Mouse (Mus musculus): ENCODE data around the gene Fgd6. TPM values are rescaled to one million over a fixed set of nuclear protein-coding genes. Genes with fewer than 3 reads are reported as not detected.

Fgd6 gene
- polyA plus RNA-seq (2012; rRNA removed) = 10.7 and 12.1 TPM in 2 replicates

DNA sequence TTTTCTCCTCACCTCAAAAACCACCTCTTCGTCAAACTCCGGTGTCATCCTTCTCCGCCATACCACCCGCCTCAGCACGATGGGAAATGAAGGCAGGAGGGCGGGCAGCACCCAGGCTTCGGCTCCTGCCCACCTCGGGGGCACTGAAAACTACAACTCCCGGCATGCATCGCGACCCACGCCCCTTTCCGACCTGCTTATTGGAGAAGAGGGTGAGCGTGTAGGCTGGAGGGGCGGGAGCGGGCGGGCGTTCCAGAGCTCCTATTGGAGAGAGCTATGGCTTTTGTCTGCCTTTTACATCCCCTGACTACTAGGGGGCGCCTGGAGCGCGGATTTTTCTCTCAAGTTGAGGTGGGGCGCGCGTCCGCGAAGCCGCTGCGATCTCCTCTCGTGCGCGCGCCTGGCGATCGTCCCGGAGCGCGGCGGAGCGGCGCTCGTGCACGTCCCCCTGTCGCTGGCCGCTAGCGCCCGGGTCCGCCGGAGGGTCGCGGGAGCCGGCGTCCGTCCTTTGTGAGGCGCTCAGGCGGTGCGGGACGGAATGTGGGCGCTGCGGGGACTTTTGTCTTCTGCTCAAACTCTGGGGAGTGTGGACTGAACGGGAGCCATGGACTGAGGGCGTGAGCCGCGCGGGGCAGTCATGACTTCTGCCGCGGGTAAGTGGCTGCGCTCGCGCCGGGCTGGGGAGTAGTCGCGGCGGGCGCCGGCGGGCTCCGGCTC lies at the start of gene Fgd6, which contains the start of gene Vezt:
TSS of gene Fgd6 (plus strand) at position 344 of the 717 bp plus-strand sequence.
TSS of gene Vezt (minus strand) at position 160 of the 717 bp plus-strand sequence.
- no peaks in the 10 kb centered on the region; the same call in 1 of the 2 replicates for H3K4me1 ChIP-seq (ENCODE audit: control insufficient read depth, insufficient read depth, low read length)
- no peaks in the 10 kb centered on the region for H3K36me3 ChIP-seq (ENCODE audit: control insufficient read depth, insufficient read depth, low read length)
- H3K27ac ChIP-seq (ENCODE audit: control insufficient read depth, insufficient read depth, low read depth, low read length) = peak within 1 kb of the TSS; percentile 77
- peak within 1 kb of the TSS; percentile 94 for H3K4me3 ChIP-seq (ENCODE audit: control insufficient read depth, low read depth, low read length)
- H3K27me3 ChIP-seq (ENCODE audit: control insufficient read depth, insufficient read depth, low read length) = no peaks in the 10 kb centered on the region
- TF ChIP-seq CTCF (IDR thresholded peaks at IDR 0.05; ENCODE audit: control insufficient read depth, insufficient read depth, insufficient replicate concordance, low read depth, low read length) (no peak; the same call in 1 of the 2 replicates), POLR2A (IDR thresholded peaks at IDR 0.05; ENCODE audit: control insufficient read depth, low read depth, low read length) (peak; percentile 58)

DNA sequence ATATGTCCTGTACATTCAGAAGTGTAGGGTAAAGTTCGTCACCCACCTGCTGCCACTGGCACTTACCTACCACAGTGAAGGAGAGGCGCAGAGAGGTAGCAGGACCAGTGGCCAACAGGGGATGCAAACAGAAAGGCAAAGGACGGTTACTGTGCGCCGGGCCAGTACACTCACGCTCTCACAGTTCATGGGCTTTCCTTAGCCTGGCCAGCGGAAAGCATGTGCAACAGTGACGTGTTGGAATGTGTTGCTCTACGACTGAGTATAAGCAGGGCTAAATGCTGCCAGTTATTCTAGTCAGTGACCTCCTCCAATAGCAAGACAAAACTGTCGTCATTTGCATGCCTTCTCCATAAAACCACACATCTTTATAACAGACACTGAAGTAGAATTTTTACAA lies 41.7 kb upstream of the Fgd6 start:
- Histone ChIP-seq H3K4me1 (ENCODE audit: control insufficient read depth, insufficient read depth, low read length) (no peaks in the 10 kb centered on the region), H3K4me3 (ENCODE audit: control insufficient read depth, low read depth, low read length) (no peak overlapping the region), H3K27me3 (ENCODE audit: control insufficient read depth, insufficient read depth, low read length) (no peaks in the 10 kb centered on the region), H3K36me3 (ENCODE audit: control insufficient read depth, insufficient read depth, low read length) (no peaks in the 10 kb centered on the region; the same call in 1 of the 2 replicates), H3K27ac (ENCODE audit: control insufficient read depth, insufficient read depth, low read depth, low read length) (no peak overlapping the region)
- TF ChIP-seq CTCF (IDR thresholded peaks at IDR 0.05; ENCODE audit: control insufficient read depth, insufficient read depth, insufficient replicate concordance, low read depth, low read length) = no peak
- TF ChIP-seq POLR2A (IDR thresholded peaks at IDR 0.05; ENCODE audit: control insufficient read depth, low read depth, low read length) = no peak

DNA sequence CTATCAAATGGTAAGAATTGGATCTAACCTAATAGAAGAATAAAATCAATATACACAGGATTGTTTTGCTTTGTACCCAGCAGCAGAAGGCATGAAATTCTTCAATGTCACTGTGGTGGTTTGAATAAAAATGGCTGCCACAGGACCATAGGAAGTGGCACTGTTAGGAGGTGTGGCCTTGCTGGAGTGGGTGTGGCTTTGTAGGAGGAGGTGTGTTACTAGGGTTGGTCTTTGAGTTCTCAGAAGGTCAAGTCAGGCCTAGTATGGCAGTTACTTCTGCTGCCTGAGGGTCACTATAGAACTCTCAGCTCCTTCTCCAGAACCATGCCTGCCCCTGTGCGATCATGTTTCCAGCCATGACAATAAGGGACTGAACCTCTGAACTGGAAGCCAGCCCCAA lies 40.7 kb upstream of the Fgd6 start:
- Histone ChIP-seq H3K4me1 (ENCODE audit: control insufficient read depth, insufficient read depth, low read length) (no peaks in the 10 kb centered on the region), H3K27me3 (ENCODE audit: control insufficient read depth, insufficient read depth, low read length) (no peaks in the 10 kb centered on the region), H3K27ac (ENCODE audit: control insufficient read depth, insufficient read depth, low read depth, low read length) (no peak overlapping the region), H3K36me3 (ENCODE audit: control insufficient read depth, insufficient read depth, low read length) (no peaks in the 10 kb centered on the region; the same call in 1 of the 2 replicates), H3K4me3 (ENCODE audit: control insufficient read depth, low read depth, low read length) (no peak overlapping the region)
- TF ChIP-seq CTCF (IDR thresholded peaks at IDR 0.05; ENCODE audit: control insufficient read depth, insufficient read depth, insufficient replicate concordance, low read depth, low read length) = no peak
- no peak for TF ChIP-seq POLR2A (IDR thresholded peaks at IDR 0.05; ENCODE audit: control insufficient read depth, low read depth, low read length)

DNA sequence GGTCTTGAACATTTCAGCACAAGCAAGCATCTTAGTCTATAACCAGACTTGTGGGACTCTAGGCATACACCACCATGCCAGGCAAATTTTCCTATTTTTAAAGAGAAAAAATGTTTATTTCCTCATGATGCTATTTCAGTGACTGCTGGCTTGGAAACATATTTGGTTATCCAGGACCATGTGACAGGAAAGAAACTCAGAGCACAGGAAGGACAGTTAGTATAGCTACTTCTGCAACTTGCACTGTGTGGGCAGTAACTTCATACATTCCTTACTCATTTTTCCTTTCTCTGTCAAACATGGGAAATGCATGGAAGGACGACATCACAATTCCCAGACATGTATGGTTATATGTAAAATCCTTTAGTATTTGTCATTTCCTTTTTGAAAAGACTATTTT lies 36.4 kb upstream of the Fgd6 start:
- Histone ChIP-seq H3K4me1 (ENCODE audit: control insufficient read depth, insufficient read depth, low read length) (no peaks in the 10 kb centered on the region), H3K36me3 (ENCODE audit: control insufficient read depth, insufficient read depth, low read length) (peaks cover 2% of the 10 kb centered on the region; the same call in 1 of the 2 replicates), H3K27me3 (ENCODE audit: control insufficient read depth, insufficient read depth, low read length) (no peaks in the 10 kb centered on the region), H3K4me3 (ENCODE audit: control insufficient read depth, low read depth, low read length) (no peak overlapping the region), H3K27ac (ENCODE audit: control insufficient read depth, insufficient read depth, low read depth, low read length) (no peak overlapping the region)
- no peak for TF ChIP-seq POLR2A (IDR thresholded peaks at IDR 0.05; ENCODE audit: control insufficient read depth, low read depth, low read length)
- TF ChIP-seq CTCF (IDR thresholded peaks at IDR 0.05; ENCODE audit: control insufficient read depth, insufficient read depth, insufficient replicate concordance, low read depth, low read length) = no peak

DNA sequence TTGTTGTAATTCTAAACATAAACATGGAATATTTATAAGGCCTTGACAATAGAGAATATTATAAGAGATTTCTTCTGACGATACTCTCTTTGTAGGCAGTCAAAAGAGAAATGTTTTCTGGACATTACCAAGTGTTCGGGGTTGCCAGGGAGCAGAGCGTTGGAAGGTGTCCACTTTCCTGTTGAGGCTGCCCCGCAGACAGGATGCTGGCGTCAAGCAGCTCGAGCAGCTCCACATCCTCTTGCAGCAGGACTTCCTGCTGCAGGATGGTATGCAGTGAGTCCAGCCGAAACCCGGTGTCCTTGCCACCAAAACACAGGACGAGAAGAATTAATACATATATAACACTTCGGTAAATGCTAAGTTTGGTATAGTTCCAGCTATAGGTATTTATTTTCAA lies 35.6 kb upstream of the Fgd6 start:
- Histone ChIP-seq H3K36me3 (ENCODE audit: control insufficient read depth, insufficient read depth, low read length) (peaks cover 2% of the 10 kb centered on the region; the same call in 1 of the 2 replicates), H3K27me3 (ENCODE audit: control insufficient read depth, insufficient read depth, low read length) (no peaks in the 10 kb centered on the region), H3K4me1 (ENCODE audit: control insufficient read depth, insufficient read depth, low read length) (no peaks in the 10 kb centered on the region), H3K27ac (ENCODE audit: control insufficient read depth, insufficient read depth, low read depth, low read length) (no peak overlapping the region), H3K4me3 (ENCODE audit: control insufficient read depth, low read depth, low read length) (no peak overlapping the region)
- TF ChIP-seq CTCF (IDR thresholded peaks at IDR 0.05; ENCODE audit: control insufficient read depth, insufficient read depth, insufficient replicate concordance, low read depth, low read length) (no peak), POLR2A (IDR thresholded peaks at IDR 0.05; ENCODE audit: control insufficient read depth, low read depth, low read length) (no peak)

DNA sequence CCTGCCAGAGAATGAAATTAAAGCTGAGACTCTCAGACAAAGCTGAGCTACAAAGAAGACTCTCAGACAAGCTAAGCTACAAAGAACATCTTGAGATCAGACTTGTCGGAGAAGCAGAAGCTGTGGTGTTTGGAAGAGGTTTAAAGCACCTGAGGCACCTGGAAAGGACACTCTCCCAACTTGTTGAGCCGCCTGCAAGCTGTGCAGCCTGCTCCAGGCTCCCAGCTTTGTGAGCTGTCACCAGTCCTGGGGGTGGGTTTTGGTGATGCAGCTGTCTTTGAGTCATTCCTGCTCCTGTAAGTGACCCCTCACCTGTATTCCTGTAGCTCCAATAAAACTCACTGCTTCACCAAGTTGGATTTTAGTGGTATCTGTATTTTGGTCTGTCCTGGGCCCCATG lies 27.4 kb upstream of the Fgd6 start:
- H3K36me3 ChIP-seq (ENCODE audit: control insufficient read depth, insufficient read depth, low read length) = no peaks in the 10 kb centered on the region
- H3K27me3 ChIP-seq (ENCODE audit: control insufficient read depth, insufficient read depth, low read length) = no peaks in the 10 kb centered on the region
- H3K4me1 ChIP-seq (ENCODE audit: control insufficient read depth, insufficient read depth, low read length) = no peaks in the 10 kb centered on the region
- TF ChIP-seq POLR2A (IDR thresholded peaks at IDR 0.05; ENCODE audit: control insufficient read depth, low read depth, low read length) (no peak), CTCF (IDR thresholded peaks at IDR 0.05; ENCODE audit: control insufficient read depth, insufficient read depth, insufficient replicate concordance, low read depth, low read length) (no peak)
- H3K4me3 ChIP-seq (ENCODE audit: control insufficient read depth, low read depth, low read length) = no peak overlapping the region
- no peak overlapping the region for H3K27ac ChIP-seq (ENCODE audit: control insufficient read depth, insufficient read depth, low read depth, low read length)

DNA sequence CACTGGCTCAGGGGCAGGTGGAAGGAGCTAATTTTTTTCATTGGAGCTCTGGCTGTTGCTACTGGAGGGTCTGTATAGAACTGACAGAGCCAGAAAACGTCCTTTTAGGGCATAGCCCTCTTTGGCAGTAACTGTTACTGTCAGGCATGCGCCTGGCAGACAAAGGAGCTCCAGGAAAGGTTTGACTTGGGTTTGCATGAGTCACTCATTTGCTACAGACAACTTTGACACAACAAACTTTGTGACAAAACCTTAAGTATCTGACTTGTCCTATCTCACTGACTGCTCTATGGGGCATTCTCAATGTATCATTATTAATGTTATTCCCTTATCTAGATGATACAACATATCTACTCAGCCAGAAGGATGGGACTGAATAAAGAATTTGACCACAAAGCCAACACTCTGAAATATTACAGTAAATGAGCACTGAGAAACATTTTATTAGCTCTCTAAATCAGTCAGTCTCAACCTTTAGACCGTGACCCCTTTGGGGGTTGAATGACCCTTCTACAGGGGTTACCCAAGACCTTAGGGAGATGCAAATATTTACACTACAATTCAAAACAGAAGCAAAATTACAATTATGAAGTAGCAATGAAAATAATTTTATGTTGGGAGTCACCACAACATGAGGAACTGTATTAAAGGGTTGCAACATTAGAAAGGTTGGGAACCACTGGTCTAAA lies 25.7 kb upstream of the Fgd6 start:
- Histone ChIP-seq H3K36me3 (ENCODE audit: control insufficient read depth, insufficient read depth, low read length) (no peaks in the 10 kb centered on the region), H3K4me1 (ENCODE audit: control insufficient read depth, insufficient read depth, low read length) (no peaks in the 10 kb centered on the region), H3K27me3 (ENCODE audit: control insufficient read depth, insufficient read depth, low read length) (no peaks in the 10 kb centered on the region), H3K4me3 (ENCODE audit: control insufficient read depth, low read depth, low read length) (no peak overlapping the region), H3K27ac (ENCODE audit: control insufficient read depth, insufficient read depth, low read depth, low read length) (no peak overlapping the region)
- TF ChIP-seq CTCF (IDR thresholded peaks at IDR 0.05; ENCODE audit: control insufficient read depth, insufficient read depth, insufficient replicate concordance, low read depth, low read length) = no peak
- TF ChIP-seq POLR2A (IDR thresholded peaks at IDR 0.05; ENCODE audit: control insufficient read depth, low read depth, low read length) = no peak

Data from testis, adult 2 months (tissue).